Mouse (Mus musculus) lung, embryonic 15.5 days (tissue): ENCODE measurements around the gene Golph3. TPM values are rescaled to one million over a fixed set of nuclear protein-coding genes. Genes with fewer than 3 reads are reported as not detected.
A peak's percentile ranks its signal among the peaks of the same experiment; 100 is the strongest.
"Not testable (repeated sequence)": the region's sequence is repeated elsewhere in the genome, so short reads cannot be mapped to it uniquely, and the experiment has no call there.

Experiments used
- ATAC-seq: fragments of 200-750 bp; cut with Nextera tagmentation; 2 replicates; pipeline ENCODE4 v1.8.0; 2017; ENCODE audit warnings: moderate number of reproducible peaks, borderline replicate concordance; ENCODE audit not compliant: low FRiP score, low TSS enrichment; ENCODE audit errors: extremely low read depth
- H3K27ac ChIP-seq: fragments of 300-500 bp; sonication (generic); 2 replicates; pipeline ENCODE4 v1.5.1; 2015; ENCODE audit warnings: moderate library complexity, mild to moderate bottlenecking, inconsistent platforms
- H3K27me3 ChIP-seq: fragments of 300-500 bp; sonication (generic); 2 replicates; pipeline ENCODE4 v1.6.1; 2015; ENCODE audit warnings: inconsistent platforms
- H3K36me3 ChIP-seq: fragments of 300-500 bp; sonication (generic); 2 replicates; pipeline ENCODE4 v1.6.1; 2015; ENCODE audit warnings: inconsistent platforms
- H3K4me1 ChIP-seq: fragments of 300-500 bp; sonication (generic); 2 replicates; pipeline ENCODE4 v1.6.1; 2015; ENCODE audit warnings: inconsistent platforms
- H3K4me2 ChIP-seq: fragments of 300-500 bp; sonication (generic); 2 replicates; pipeline ENCODE4 v1.6.1; 2015; ENCODE audit warnings: inconsistent platforms, mild to moderate bottlenecking, moderate library complexity
- H3K4me3 ChIP-seq: fragments of 300-500 bp; sonication (generic); 2 replicates; pipeline ENCODE4 v1.5.1; 2015; ENCODE audit warnings: mild to moderate bottlenecking, inconsistent platforms
- H3K9ac ChIP-seq: fragments of 300-500 bp; sonication (generic); 2 replicates; pipeline ENCODE4 v1.6.1; 2015; ENCODE audit warnings: inconsistent platforms
- H3K9me3 ChIP-seq: fragments of 300-500 bp; sonication (generic); 2 replicates; pipeline ENCODE4 v1.6.1; 2016; ENCODE audit warnings: inconsistent platforms
- WGBS: fragments of 180-500 bp; shearing (Covaris S2); methylation state at CpG from one replicate; pipeline ENCODE4 v1.1.7; 2015; 5-methylcytosine and 5-hydroxymethylcytosine counted together
- polyA plus RNA-seq: library from polyadenylated mRNA; unstranded; fragments of >200 nt; fragmentation: Nextera tagmentation; extraction: Ambion mirVana; gene quantifications from 2 replicates; pipeline ENCODE4 v1.2.1, GENCODE M21; 2015

Gene Golph3
- polyA plus RNA-seq, 1 experiment from 2014 or later = 83.2 TPM

DNA sequence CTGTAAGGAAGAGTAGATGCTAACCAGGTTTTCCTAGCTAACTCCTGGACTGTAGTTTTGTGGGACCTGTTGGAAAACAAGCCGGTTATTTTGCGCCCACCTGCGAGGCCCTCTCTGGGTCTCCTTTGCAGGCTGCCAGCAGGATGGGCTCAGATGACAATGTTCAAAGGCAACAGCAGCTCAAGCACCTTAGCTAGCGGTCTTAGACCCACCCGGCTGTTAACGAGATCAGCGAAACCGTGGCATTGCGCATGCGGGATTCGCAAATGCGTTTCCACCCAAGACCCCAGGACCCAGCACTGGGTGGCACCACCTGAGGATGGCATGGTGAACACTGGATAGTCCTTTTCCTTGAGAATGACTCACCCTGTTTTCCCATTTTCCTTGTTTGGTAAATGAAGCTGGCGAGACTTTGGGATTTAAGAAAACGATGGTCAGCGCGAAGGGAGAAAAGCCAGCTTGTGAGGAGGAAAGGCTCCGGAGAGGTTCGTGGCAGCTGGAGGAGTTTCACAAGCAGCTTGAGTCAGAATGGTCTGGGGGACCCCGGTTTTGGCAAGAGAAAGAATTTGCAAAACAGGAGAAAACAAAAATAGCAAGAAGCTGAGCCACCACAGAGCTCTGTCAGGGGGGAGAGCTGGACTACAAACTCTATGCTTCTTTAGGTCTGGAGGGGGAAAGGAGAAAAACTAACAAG, 39.4 kb downstream of the Golph3 start:
- no peak for ATAC-seq
- whole genome bisulfite sequencing = 66% methylated on average over 19 of the region's 19 CpGs
- no peak overlapping the region for H3K9ac ChIP-seq

DNA sequence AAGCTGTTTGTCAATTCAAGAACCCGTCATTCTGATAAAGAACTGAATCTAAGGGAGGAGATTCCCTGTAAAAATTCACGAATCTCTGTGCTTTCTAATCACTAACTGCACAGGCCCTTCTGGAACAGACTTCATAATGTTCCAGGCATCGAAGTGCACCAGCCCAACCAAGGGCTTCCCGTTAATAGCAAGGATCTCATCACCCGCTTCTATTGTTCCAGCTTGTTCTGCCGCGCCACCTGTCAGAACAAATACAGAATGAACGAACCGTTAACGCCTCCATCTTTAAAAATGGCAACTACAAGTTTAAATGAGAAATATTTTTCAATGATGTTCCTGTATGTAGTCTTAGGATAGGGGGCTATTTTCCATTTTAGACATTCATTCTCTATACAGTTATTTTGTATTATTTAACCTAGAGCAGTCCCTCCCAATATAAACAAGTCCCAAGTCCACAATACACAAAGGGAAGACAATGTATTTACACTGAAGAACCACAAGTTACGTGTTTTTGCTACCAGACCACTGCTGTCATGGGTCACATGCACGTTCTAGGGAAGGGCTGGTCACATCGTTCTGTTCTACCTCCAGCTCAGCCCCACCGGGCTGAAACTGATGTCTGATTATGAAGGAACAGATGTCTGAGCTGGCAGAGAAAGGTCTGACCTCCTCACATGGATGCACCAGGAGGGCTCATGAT, 40.9 kb downstream of the Golph3 start:
- peaks cover 3% of the 10 kb centered on the region; the same call in 1 of the 2 replicates for H3K36me3 ChIP-seq
- H3K4me1 ChIP-seq = peaks cover 9% of the 10 kb centered on the region
- H3K4me2 ChIP-seq = no peak overlapping the region
- no peak for ATAC-seq
- H3K27me3 ChIP-seq = no peaks in the 10 kb centered on the region
- no peaks in the 10 kb centered on the region for H3K9me3 ChIP-seq
- H3K9ac ChIP-seq = no peak overlapping the region
- WGBS = 81% methylated on average over 14 of the region's 14 CpGs
- no peak overlapping the region for H3K4me3 ChIP-seq
- no peak overlapping the region for H3K27ac ChIP-seq

More for the DNA sequence above, 39.4 kb downstream of the Golph3 start:
- no peak overlapping the region for H3K4me3 ChIP-seq
- no peaks in the 10 kb centered on the region for H3K4me1 ChIP-seq
- no peak overlapping the region; the same call in 1 of the 2 replicates for H3K27ac ChIP-seq
- peaks cover 8% of the 10 kb centered on the region; the same call in 1 of the 2 replicates for H3K36me3 ChIP-seq
- H3K27me3 ChIP-seq = no peaks in the 10 kb centered on the region
- no peak overlapping the region for H3K4me2 ChIP-seq
- no peaks in the 10 kb centered on the region for H3K9me3 ChIP-seq

DNA sequence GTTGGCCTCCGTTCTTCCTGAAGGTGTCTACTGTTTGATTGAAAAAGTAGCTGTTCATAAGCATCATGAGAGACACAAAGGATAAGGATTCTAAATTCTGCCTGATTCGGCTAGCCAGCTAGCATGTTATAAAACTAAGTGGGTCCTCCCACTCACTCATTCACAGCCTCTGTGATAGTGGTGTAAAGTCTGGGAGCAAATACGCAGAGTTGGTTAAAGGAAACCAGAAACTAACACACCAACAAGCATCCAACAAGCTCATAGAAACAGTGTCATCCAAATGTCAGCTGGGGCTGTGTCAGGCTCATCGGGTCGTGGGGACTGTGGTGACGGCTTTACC, 41.4 kb downstream of the Golph3 start:
- Histone ChIP-seq H3K4me3 (no peak overlapping the region), H3K36me3 (peaks cover 3% of the 10 kb centered on the region; the same call in 1 of the 2 replicates), H3K9ac (no peak overlapping the region), H3K27me3 (no peaks in the 10 kb centered on the region), H3K9me3 (no peaks in the 10 kb centered on the region), H3K4me2 (no peak overlapping the region), H3K27ac (no peak overlapping the region), H3K4me1 (peaks cover 14% of the 10 kb centered on the region)
- no peak for ATAC-seq
- WGBS = 82% methylated on average over 6 of the region's 6 CpGs

GRCm38 (mm10) chr15:12364096-12364495, 42.8 kb downstream of the Golph3 start:
- H3K9me3 ChIP-seq = no peaks in the 10 kb centered on the region
- 79% methylated on average over 4 of the region's 4 CpGs for WGBS

DNA sequence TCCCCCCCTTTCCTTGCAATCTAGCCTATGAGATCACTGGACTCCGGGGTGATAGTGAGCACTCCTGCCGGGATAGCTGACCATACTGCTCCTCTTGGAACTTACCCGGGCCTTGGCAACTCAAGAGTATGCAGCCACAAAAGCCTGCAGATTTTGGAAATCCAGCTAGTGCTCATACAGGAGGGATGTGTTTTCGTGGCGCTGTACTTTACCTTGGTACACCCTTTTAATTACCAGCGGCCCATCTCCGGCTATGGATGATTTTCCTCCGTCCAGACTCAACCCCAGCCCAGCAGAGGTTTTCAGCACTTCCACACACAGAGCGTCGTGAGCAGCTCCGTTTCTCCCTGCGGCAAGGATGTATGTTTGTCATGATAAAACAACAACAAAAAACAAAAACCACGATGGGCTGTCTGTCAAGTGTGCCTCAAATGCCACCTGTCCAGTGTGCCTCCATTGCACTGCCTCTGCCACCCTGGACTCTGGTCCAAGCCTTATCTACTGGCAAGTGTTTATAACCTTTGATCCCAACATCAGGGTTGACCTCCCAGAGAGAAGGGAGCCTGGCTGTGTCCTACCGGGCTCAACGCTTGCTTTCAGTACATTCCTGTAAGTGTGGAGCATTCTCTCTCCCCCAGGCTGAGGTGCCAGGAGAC, 44.3 kb downstream of the Golph3 start:
- Histone ChIP-seq H3K9me3 (no peaks in the 10 kb centered on the region), H3K36me3 (no peaks in the 10 kb centered on the region; the same call in 1 of the 2 replicates), H3K4me3 (no peak overlapping the region), H3K27ac (no peak overlapping the region), H3K9ac (no peak overlapping the region), H3K27me3 (no peaks in the 10 kb centered on the region), H3K4me1 (peaks cover 18% of the 10 kb centered on the region), H3K4me2 (no peak overlapping the region)
- 60% methylated on average over 15 of the region's 15 CpGs for WGBS
- ATAC-seq = no peak

More at GRCm38 (mm10) chr15:12364096-12364495, 42.8 kb downstream of the Golph3 start:
- Histone ChIP-seq H3K36me3 (no peaks in the 10 kb centered on the region; the same call in 1 of the 2 replicates), H3K4me1 (peaks cover 18% of the 10 kb centered on the region), H3K4me2 (no peak overlapping the region), H3K27me3 (no peaks in the 10 kb centered on the region), H3K27ac (no peak overlapping the region), H3K9ac (no peak overlapping the region), H3K4me3 (no peak overlapping the region)
- ATAC-seq = no peak

DNA sequence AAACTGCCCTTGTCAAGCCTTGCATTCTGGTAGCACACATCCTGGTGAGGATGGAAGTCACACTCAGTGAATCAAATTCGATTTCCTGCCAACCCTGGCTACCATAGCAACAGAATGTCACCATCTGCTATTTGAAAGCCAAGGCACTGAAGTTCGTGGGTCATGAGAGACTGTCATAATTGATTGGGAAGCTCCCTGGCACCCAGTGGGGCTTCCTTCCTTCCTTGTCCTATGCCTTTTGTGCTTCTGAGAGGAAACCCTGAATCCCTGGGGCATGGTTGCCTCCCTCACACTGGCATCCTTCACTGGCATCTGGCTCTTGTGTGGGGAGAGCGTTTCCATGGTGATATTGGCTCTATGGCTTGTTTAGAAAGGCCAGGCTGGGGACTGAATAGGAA, 44.8 kb downstream of the Golph3 start:
- ATAC-seq = no peak
- Histone ChIP-seq H3K27me3 (no peaks in the 10 kb centered on the region), H3K36me3 (no peaks in the 10 kb centered on the region; the same call in 1 of the 2 replicates), H3K9ac (no peak overlapping the region), H3K27ac (no peak overlapping the region), H3K4me2 (no peak overlapping the region), H3K9me3 (no peaks in the 10 kb centered on the region), H3K4me1 (peaks cover 18% of the 10 kb centered on the region), H3K4me3 (no peak overlapping the region)
- WGBS = 33% methylated on average over 3 of the region's 3 CpGs

GRCm38 (mm10) chr15:12366580-12367305, 45.5 kb downstream of the Golph3 start:
- H3K4me3 ChIP-seq, H3K9ac ChIP-seq, H3K27me3 ChIP-seq, H3K27ac ChIP-seq, H3K9me3 ChIP-seq, H3K36me3 ChIP-seq, H3K4me2 ChIP-seq, ATAC-seq: not testable (repeated sequence)
- peaks cover 22% of the 10 kb centered on the region for H3K4me1 ChIP-seq
- whole genome bisulfite sequencing = 91% methylated on average over 11 of the region's 11 CpGs

GRCm38 (mm10) chr15:12367306-12368080, 46.2 kb downstream of the Golph3 start:
- Histone ChIP-seq H3K9me3 (no peaks in the 10 kb centered on the region), H3K36me3 (no peaks in the 10 kb centered on the region), H3K9ac (no peak overlapping the region), H3K27ac (no peak overlapping the region), H3K4me1 (peaks cover 22% of the 10 kb centered on the region), H3K27me3 (no peaks in the 10 kb centered on the region), H3K4me3 (no peak overlapping the region), H3K4me2 (peak overlapping the region; percentile 9; the same call in 1 of the 2 replicates)
- ATAC-seq = no peak
- 37% methylated on average over 13 of the region's 13 CpGs for WGBS

DNA sequence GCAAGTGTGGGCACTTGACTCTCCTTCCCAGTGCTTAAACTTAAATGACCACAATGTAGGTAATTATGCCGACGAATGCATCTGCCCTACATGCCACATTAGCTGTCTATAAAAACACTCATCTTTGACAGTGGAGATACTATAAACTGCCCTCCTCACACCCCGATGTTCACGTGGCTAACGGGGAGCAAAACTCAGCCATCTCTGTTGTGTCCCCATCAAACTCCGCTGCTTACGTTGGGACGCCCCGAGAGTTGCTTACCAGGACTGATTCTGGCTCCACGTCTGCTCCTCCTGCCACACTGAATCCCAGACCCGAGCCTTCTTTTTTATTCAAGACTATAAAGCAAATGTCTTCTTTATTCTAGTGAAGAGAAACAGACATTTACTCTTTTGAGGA, 47.1 kb downstream of the Golph3 start:
- no peak overlapping the region for H3K9ac ChIP-seq
- H3K27ac ChIP-seq = no peak overlapping the region
- H3K36me3 ChIP-seq = no peaks in the 10 kb centered on the region
- no peak for ATAC-seq
- H3K27me3 ChIP-seq = no peaks in the 10 kb centered on the region
- no peak overlapping the region for H3K4me2 ChIP-seq
- no peak overlapping the region for H3K4me3 ChIP-seq
- peaks cover 22% of the 10 kb centered on the region for H3K4me1 ChIP-seq
- WGBS = 83% methylated on average over 11 of the region's 11 CpGs
- no peaks in the 10 kb centered on the region for H3K9me3 ChIP-seq

- H3K27ac ChIP-seq = no peak overlapping the region
- ATAC-seq = no peak
- no peak overlapping the region for H3K4me3 ChIP-seq
- no peak overlapping the region for H3K4me2 ChIP-seq
- H3K27me3 ChIP-seq = no peaks in the 10 kb centered on the region
- no peak overlapping the region for H3K9ac ChIP-seq
- WGBS = 81% methylated on average over 4 of the region's 4 CpGs
- H3K36me3 ChIP-seq = no peaks in the 10 kb centered on the region
- H3K9me3 ChIP-seq = no peaks in the 10 kb centered on the region
- peaks cover 26% of the 10 kb centered on the region for H3K4me1 ChIP-seq
Measured at GRCm38 (mm10) chr15:12368850-12369249, 47.6 kb downstream of the Golph3 start.

- Histone ChIP-seq H3K4me1 (peaks cover 31% of the 10 kb centered on the region), H3K36me3 (no peaks in the 10 kb centered on the region), H3K27me3 (no peaks in the 10 kb centered on the region), H3K4me2 (no peak overlapping the region), H3K27ac (no peak overlapping the region), H3K9me3 (no peaks in the 10 kb centered on the region), H3K9ac (no peak overlapping the region), H3K4me3 (no peak overlapping the region)
- ATAC-seq = no peak
- 99% methylated on average over 3 of the region's 3 CpGs for WGBS
Measured at GRCm38 (mm10) chr15:12370096-12370495, 48.8 kb downstream of the Golph3 start.
